Mouse (Mus musculus): ENCODE measurements around the gene Foxn4. TPM values are rescaled to one million over a fixed set of nuclear protein-coding genes. Genes with fewer than 3 reads are reported as not detected.
A peak's percentile ranks its signal among the peaks of the same experiment; 100 is the strongest.

Gene Foxn4
- total RNA-seq, 2 experiments from 2014 or later: not detected

DNA sequence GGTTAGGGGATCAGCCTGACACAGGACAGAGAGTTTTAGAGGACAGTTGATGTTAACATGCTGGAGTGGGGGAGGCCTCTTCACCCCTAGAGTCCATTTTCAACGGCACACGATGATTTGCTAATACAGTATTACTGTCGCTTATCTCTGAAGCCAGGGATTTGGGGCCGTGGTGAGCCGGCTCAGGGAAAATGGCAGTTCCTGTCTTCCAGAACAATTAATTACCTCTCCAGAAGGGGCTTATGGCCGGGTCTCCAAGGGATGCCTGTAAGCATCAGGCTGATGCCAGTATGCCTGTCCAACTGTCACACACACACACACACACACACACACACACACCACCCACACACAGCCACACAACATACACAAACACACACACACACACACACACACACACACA, 8.7 kb upstream of the Foxn4 start:
- DNase-seq (ENCODE audit: low spot score in 2 of 2): no peak

- no peak for DNase-seq (ENCODE audit: low spot score in 2 of 2)
Observed at GRCm38 (mm10) chr5:114279382-114280143, 6.0 kb upstream of the Foxn4 start.

GRCm38 (mm10) chr5:114275991-114276390, 2.4 kb upstream of the Foxn4 start:
- no peak for DNase-seq (ENCODE audit: low spot score in 2 of 2)

- DNase-seq (ENCODE audit: low spot score in 2 of 2): no peak
Observed at GRCm38 (mm10) chr5:114275339-114275738, 1.7 kb upstream of the Foxn4 start.

GRCm38 (mm10) chr5:114269984-114270383, 3.6 kb downstream of the Foxn4 start:
- no peak for DNase-seq (ENCODE audit: low spot score in 2 of 2)

GRCm38 (mm10) chr5:114269499-114269898, 4.1 kb downstream of the Foxn4 start:
- DNase-seq (ENCODE audit: low spot score in 2 of 2): no peak

- no peak for DNase-seq (ENCODE audit: low spot score in 2 of 2)
Observed at GRCm38 (mm10) chr5:114268646-114269045, 5.0 kb downstream of the Foxn4 start.

DNA sequence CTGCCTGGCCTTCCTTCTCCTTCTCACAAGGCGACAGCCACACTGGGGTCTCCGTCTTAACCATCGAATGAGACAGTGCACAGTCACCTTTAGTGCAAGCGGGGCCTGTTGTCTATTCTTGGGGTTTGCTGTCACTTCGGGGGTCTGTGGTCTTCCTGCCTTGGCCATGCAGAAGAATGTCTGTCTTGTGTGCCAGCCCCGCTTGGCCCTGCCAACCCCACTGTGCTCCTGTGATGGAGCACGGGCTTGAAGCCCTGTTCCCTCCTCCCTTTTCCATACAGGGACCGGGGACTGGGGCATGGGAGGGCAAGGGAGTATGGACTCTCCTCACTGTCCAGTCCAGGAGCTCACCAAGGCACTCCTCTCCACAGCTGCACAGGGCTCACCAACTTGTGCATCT, 8.8 kb downstream of the Foxn4 start:
- no peak for DNase-seq (ENCODE audit: low spot score in 2 of 2)

GRCm38 (mm10) chr5:114264030-114264459, 9.6 kb downstream of the Foxn4 start:
- no peak for DNase-seq (ENCODE audit: low spot score in 2 of 2)

DNA sequence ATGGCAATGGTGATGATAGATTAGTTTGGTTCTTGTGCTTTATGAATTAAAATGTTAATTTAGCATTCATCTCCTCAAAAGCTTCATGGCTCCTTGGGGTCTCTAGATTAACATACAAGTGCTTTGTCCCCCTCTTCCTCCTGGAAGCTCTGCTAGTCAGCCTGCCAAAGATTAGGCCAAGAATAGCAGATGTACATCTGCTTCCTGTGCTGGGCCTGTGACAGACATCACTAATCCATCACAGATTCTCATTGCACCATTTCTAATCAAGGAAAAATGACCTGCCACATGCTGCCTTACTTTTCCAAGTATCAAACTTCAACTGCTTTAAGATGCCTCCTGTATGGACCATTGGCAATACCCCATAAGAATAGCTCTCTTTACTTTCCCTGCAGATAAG, 12.1 kb downstream of the Foxn4 start:
- no peak for DNase-seq (ENCODE audit: low spot score in 2 of 2)

GRCm38 (mm10) chr5:114259495-114259894, 14.1 kb downstream of the Foxn4 start:
- no peak for DNase-seq (ENCODE audit: low spot score in 2 of 2)

- DNase-seq (ENCODE audit: low spot score in 2 of 2): peak; percentile 80 to 86
Observed at GRCm38 (mm10) chr5:114248174-114248589, 25.4 kb downstream of the Foxn4 start.

DNA sequence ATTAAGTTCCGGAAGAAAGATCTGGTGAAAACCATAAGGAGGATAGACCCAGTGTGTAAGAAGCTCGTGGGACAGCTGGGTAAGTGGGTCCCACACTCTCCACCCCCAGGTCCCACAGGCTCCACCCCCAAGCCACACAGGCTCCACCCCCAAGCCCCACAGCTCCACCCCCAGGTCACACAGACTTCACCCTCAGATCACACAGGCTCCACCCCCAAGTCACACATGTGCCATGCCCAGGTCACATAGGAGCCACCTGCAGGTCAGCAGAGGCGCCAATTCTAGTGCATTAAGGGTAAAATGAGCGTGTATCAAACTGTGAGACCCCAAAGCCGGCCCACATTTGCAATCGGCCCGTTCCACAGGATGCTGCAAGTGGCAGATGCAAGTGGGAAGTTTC, 27.1 kb downstream of the Foxn4 start:
- DNase-seq (ENCODE audit: low spot score in 2 of 2): no peak

- DNase-seq (ENCODE audit: low spot score in 2 of 2): no peak
Observed at GRCm38 (mm10) chr5:114239737-114240136, 33.9 kb downstream of the Foxn4 start.

GRCm38 (mm10) chr5:114238924-114239323, 34.7 kb downstream of the Foxn4 start:
- DNase-seq (ENCODE audit: low spot score in 2 of 2): no peak

DNA sequence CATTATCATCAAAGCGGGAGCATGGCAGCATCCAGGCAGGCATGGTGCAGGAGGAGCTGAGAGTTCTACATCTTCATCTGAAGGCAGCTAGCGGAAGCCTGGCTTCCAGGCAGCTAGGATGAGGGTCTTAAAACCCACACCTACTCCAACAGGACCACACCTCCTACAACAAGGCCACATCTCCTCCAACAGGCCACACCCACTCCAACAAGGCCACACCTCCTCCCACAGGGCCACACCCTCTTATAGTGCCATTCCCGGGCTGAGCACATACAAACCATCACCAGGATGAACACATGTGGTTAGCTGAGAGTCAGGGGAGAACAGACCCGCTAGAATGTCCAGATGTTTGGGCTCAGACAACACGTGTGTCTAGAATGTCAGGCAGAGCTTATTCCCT, 44.7 kb downstream of the Foxn4 start:
- no peak for DNase-seq (ENCODE audit: low spot score in 2 of 2)

GRCm38 (mm10) chr5:114226051-114226450, 47.6 kb downstream of the Foxn4 start:
- DNase-seq (ENCODE audit: low spot score in 2 of 2): no peak

DNA sequence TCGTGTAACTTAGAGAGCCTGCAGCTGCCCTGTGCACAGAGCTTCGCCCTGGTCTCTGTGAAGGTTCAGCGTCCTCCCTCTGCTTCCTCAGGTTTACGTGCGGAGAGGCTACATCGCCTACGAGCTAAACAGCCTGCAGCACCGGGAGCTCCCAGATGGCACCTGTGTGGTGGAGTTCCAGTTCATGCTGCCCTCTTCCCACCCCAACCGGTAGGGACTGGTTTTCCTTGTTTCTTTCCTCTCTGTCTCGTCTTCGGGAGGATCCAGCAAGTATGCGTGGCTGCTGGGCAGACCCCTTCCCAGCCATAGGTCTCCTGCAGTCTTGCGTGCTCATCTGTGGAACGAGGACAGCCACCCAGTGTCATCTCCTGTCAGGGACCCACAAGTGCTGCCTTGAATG, 54.8 kb downstream of the Foxn4 start:
- no peak for DNase-seq (ENCODE audit: low spot score in 2 of 2)

DNA sequence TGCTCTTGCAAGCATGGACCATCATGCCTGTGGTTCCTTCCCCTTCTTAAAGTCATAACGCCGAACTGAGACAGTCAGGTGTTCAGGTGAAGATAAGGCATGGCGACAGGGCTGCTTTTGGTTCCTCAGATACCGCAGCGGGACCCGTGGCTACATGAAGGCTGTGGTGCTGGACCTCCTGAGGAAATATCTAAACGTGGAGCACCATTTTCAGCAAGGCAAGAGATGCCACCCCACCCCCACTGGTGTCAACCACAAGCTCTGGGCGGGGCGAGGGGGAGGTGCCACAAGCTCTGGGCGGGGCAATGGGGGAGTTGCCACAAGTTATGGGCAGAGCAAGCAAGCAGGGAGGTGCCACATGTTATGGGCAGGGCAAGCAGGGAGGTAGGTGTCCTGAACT, 60.4 kb downstream of the Foxn4 start:
- DNase-seq (ENCODE audit: low spot score in 2 of 2): no peak

DNA sequence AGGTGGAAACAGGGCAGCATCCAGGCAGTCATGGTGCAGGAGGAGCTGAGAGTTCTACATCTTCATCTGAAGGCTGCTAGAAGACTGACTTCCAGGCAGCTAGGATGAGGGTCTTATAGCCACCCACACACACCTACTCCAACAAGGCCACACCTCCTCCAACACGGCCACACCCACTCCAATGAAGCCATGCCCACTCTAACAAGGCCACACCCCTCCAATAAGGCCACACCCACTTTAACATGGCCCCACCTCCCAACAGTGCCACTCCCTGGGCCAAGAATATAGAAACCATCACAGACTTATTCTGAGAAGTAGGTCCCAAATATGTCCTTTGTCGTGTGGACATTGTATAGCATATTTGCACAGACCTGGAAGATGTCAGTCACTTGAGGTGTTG, 67.4 kb downstream of the Foxn4 start:
- no peak for DNase-seq (ENCODE audit: low spot score in 2 of 2)
